10 mouse cellular contexts compared by ENCODE assay signal in genomic region chr14:31963131-31963911, GRCm38 (mm10).
DNase-seq lines count a peak whose midpoint lies in the region; ATAC-seq lines count a peak whose summit lies in the region.
"Had no signal": no experiment of that assay in that cellular context is flagged by ENCODE, and none has a peak within 500 bp of the region (broad histone marks: within the 10 kb centered on the region; RNA-seq: fewer than 3 reads in every experiment).

No protein-coding gene starts in this region.

- H3K4me3 ChIP-seq in heart, embryonic 12.5 days: no peak overlapping the region
- H3K4me3 ChIP-seq: embryonic facial prominence, embryonic 15.5 days had no signal

- H3K27me3 ChIP-seq in heart, embryonic 12.5 days (replicated peaks): no peaks in the 10 kb centered on the region
- H3K27me3 ChIP-seq: embryonic facial prominence, embryonic 15.5 days had no signal

- H3K9me3 ChIP-seq in heart, embryonic 12.5 days (replicated peaks): no peaks in the 10 kb centered on the region
- H3K9me3 ChIP-seq: embryonic facial prominence, embryonic 15.5 days had no signal

- no peak overlapping the region for H3K9ac ChIP-seq in heart, embryonic 12.5 days
- H3K9ac ChIP-seq: embryonic facial prominence, embryonic 15.5 days had no signal

- WGBS in heart, embryonic 12.5 days: 39% methylated on average over 12 of the region's 12 CpGs

- H3K4me1 ChIP-seq in heart, embryonic 12.5 days (replicated peaks): peaks cover 14% of the 10 kb centered on the region

- no peak overlapping the region for H3K4me2 ChIP-seq in heart, embryonic 12.5 days
- H3K4me2 ChIP-seq: embryonic facial prominence, embryonic 15.5 days had no signal

- DNase-seq in adrenal gland, postnatal 14 days: peak; percentile 27
- DNase-seq in adrenal gland, adult 2 months: no peak
- DNase-seq in NIH3T3 (ENCODE audit: low read depth): peak; percentile 61
- peak; percentile 31 to 55 for DNase-seq in kidney, postnatal 36 days
- DNase-seq in retina, postnatal 1 day: no peak
- no peak for DNase-seq in thymus, postnatal 4 days
- DNase-seq: adrenal gland, adult 8-10 months had no signal

- 0 out of 2 replicates have a peak, but pooled peaks have one; percentile 39 for ATAC-seq in heart, embryonic 12.5 days (ENCODE audit: insufficient number of reproducible peaks, low FRiP score)
- no peak for ATAC-seq in activated CD4-positive, CD25-positive, alpha-beta regulatory T cell, adult 4 months

- 0 out of 2 replicates have a peak overlapping the region, but pooled peaks have one; percentile 11 for H3K27ac ChIP-seq in heart, embryonic 12.5 days (ENCODE audit: poor library complexity, severe bottlenecking)
- H3K27ac ChIP-seq: embryonic facial prominence, embryonic 15.5 days had no signal

- H3K36me3 ChIP-seq in heart, embryonic 12.5 days: no peaks in the 10 kb centered on the region
- H3K36me3 ChIP-seq: embryonic facial prominence, embryonic 15.5 days had no signal

Comparison
In these comparisons a context has a peak if more than half of its experiments do, and no peak if none do; other contexts are left out.
1. DNase-seq: peak in adrenal gland, postnatal 14 days (single experiment), NIH3T3 (single experiment) and kidney, postnatal 36 days (2 of 2); none in adrenal gland, adult 2 months (single experiment), retina, postnatal 1 day (single experiment) and thymus, postnatal 4 days (single experiment).